Mouse (Mus musculus): ENCODE results near the gene Rpl19. TPM values are rescaled to one million over a fixed set of nuclear protein-coding genes. Genes with fewer than 3 reads are reported as not detected.

Gene Rpl19
- polyA plus RNA-seq, 2 experiments = 1,199 to 1,869 TPM

GRCm38 (mm10) chr11:97996691-97997090 lies 29.8 kb upstream of the Rpl19 start:
- Histone ChIP-seq H3K4me1 (ENCODE audit: control insufficient read depth, insufficient read depth, low read length) (peaks cover 8% of the 10 kb centered on the region; the same call in 1 of the 2 replicates), H3K9me3 (ENCODE audit: control insufficient read depth, low read length) (no peaks in the 10 kb centered on the region), H3K36me3 (ENCODE audit: control insufficient read depth, insufficient read depth, low read length) (no peaks in the 10 kb centered on the region), H3K4me3 (replicated peaks; ENCODE audit: low read length) (no peak overlapping the region), H3K27ac (replicated peaks; ENCODE audit: low read depth, low read length) (no peak overlapping the region), H3K4me2 (replicated peaks; ENCODE audit: low read depth, low read length, severe bottlenecking) (no peak overlapping the region), H3K9ac (ENCODE audit: low read depth, low read length, severe bottlenecking) (no peak overlapping the region), H3K27me3 (ENCODE audit: control insufficient read depth, insufficient read depth, low read length) (peaks cover 5% of the 10 kb centered on the region; the same call in 1 of the 2 replicates)
- 82% methylated on average over 1 of the region's 1 CpGs for WGBS
- DNase-seq (ENCODE audit: low spot score) (no peak), ATAC-seq (ENCODE audit: low FRiP score, low read depth) (no peak)
- TF ChIP-seq POLR2A (IDR thresholded peaks at IDR 0.05; ENCODE audit: borderline replicate concordance, extremely low read depth, insufficient read depth, insufficient read length) = no peak

GRCm38 (mm10) chr11:97997387-97997960 lies 29.0 kb upstream of the Rpl19 start:
- no peaks in the 10 kb centered on the region for H3K36me3 ChIP-seq (ENCODE audit: control insufficient read depth, insufficient read depth, low read length)
- no peak overlapping the region for H3K27ac ChIP-seq (replicated peaks; ENCODE audit: low read depth, low read length)
- peaks cover 13% of the 10 kb centered on the region; the same call in 1 of the 2 replicates for H3K4me1 ChIP-seq (ENCODE audit: control insufficient read depth, insufficient read depth, low read length)
- H3K9ac ChIP-seq (ENCODE audit: low read depth, low read length, severe bottlenecking) = no peak overlapping the region
- H3K4me3 ChIP-seq (replicated peaks; ENCODE audit: low read length) = no peak overlapping the region
- H3K4me2 ChIP-seq (replicated peaks; ENCODE audit: low read depth, low read length, severe bottlenecking) = no peak overlapping the region
- no peaks in the 10 kb centered on the region for H3K9me3 ChIP-seq (ENCODE audit: control insufficient read depth, low read length)
- no peak for TF ChIP-seq POLR2A (IDR thresholded peaks at IDR 0.05; ENCODE audit: borderline replicate concordance, extremely low read depth, insufficient read depth, insufficient read length)
- peaks cover 8% of the 10 kb centered on the region; the same call in 1 of the 2 replicates for H3K27me3 ChIP-seq (ENCODE audit: control insufficient read depth, insufficient read depth, low read length)
- 76% methylated on average over 8 of the region's 8 CpGs for WGBS
- DNase-seq (ENCODE audit: low spot score) (no peak), ATAC-seq (ENCODE audit: low FRiP score, low read depth) (no peak)

- Histone ChIP-seq H3K9ac (ENCODE audit: low read depth, low read length, severe bottlenecking) (no peak overlapping the region), H3K9me3 (ENCODE audit: control insufficient read depth, low read length) (no peaks in the 10 kb centered on the region), H3K4me1 (ENCODE audit: control insufficient read depth, insufficient read depth, low read length) (peaks cover 17% of the 10 kb centered on the region; the same call in 1 of the 2 replicates), H3K4me3 (replicated peaks; ENCODE audit: low read length) (no peak overlapping the region), H3K27me3 (ENCODE audit: control insufficient read depth, insufficient read depth, low read length) (peaks cover 8% of the 10 kb centered on the region; the same call in 1 of the 2 replicates), H3K4me2 (replicated peaks; ENCODE audit: low read depth, low read length, severe bottlenecking) (no peak overlapping the region), H3K36me3 (ENCODE audit: control insufficient read depth, insufficient read depth, low read length) (peaks cover 5% of the 10 kb centered on the region; the same call in 1 of the 2 replicates), H3K27ac (replicated peaks; ENCODE audit: low read depth, low read length) (no peak overlapping the region)
- DNase-seq (ENCODE audit: low spot score) = no peak
- WGBS = 74% methylated on average over 11 of the region's 11 CpGs
- ATAC-seq (ENCODE audit: low FRiP score, low read depth) = no peak
- TF ChIP-seq POLR2A (IDR thresholded peaks at IDR 0.05; ENCODE audit: borderline replicate concordance, extremely low read depth, insufficient read depth, insufficient read length) = no peak
Measured at GRCm38 (mm10) chr11:97998074-97998793, 28.3 kb upstream of the Rpl19 start.

- no peak overlapping the region for H3K4me3 ChIP-seq (replicated peaks; ENCODE audit: low read length)
- ATAC-seq (ENCODE audit: low FRiP score, low read depth) = no peak
- DNase-seq (ENCODE audit: low spot score) = no peak
- H3K4me2 ChIP-seq (replicated peaks; ENCODE audit: low read depth, low read length, severe bottlenecking) = no peak overlapping the region
- no peak overlapping the region for H3K9ac ChIP-seq (ENCODE audit: low read depth, low read length, severe bottlenecking)
- peaks cover 13% of the 10 kb centered on the region; the same call in 1 of the 2 replicates for H3K36me3 ChIP-seq (ENCODE audit: control insufficient read depth, insufficient read depth, low read length)
- WGBS = 66% methylated on average over 7 of the region's 7 CpGs
- no peaks in the 10 kb centered on the region for H3K9me3 ChIP-seq (ENCODE audit: control insufficient read depth, low read length)
- H3K27ac ChIP-seq (replicated peaks; ENCODE audit: low read depth, low read length) = no peak overlapping the region
- no peak for TF ChIP-seq POLR2A (IDR thresholded peaks at IDR 0.05; ENCODE audit: borderline replicate concordance, extremely low read depth, insufficient read depth, insufficient read length)
- H3K27me3 ChIP-seq (ENCODE audit: control insufficient read depth, insufficient read depth, low read length) = peaks cover 8% of the 10 kb centered on the region; the same call in 1 of the 2 replicates
- H3K4me1 ChIP-seq (ENCODE audit: control insufficient read depth, insufficient read depth, low read length) = peaks cover 23% of the 10 kb centered on the region; the same call in 1 of the 2 replicates
Measured at GRCm38 (mm10) chr11:97998898-97999608, 27.5 kb upstream of the Rpl19 start.

GRCm38 (mm10) chr11:97999748-98000147 lies 26.8 kb upstream of the Rpl19 start:
- TF ChIP-seq POLR2A (IDR thresholded peaks at IDR 0.05; ENCODE audit: borderline replicate concordance, extremely low read depth, insufficient read depth, insufficient read length) = no peak
- peaks cover 20% of the 10 kb centered on the region; the same call in 1 of the 2 replicates for H3K4me1 ChIP-seq (ENCODE audit: control insufficient read depth, insufficient read depth, low read length)
- no peak overlapping the region for H3K4me2 ChIP-seq (replicated peaks; ENCODE audit: low read depth, low read length, severe bottlenecking)
- DNase-seq (ENCODE audit: low spot score) (no peak), ATAC-seq (ENCODE audit: low FRiP score, low read depth) (no peak)
- H3K36me3 ChIP-seq (ENCODE audit: control insufficient read depth, insufficient read depth, low read length) = peaks cover 20% of the 10 kb centered on the region
- no peak overlapping the region for H3K27ac ChIP-seq (replicated peaks; ENCODE audit: low read depth, low read length)
- 61% methylated on average over 5 of the region's 5 CpGs for WGBS
- H3K27me3 ChIP-seq (ENCODE audit: control insufficient read depth, insufficient read depth, low read length) = peaks cover 8% of the 10 kb centered on the region; the same call in 1 of the 2 replicates
- no peak overlapping the region for H3K4me3 ChIP-seq (replicated peaks; ENCODE audit: low read length)
- H3K9ac ChIP-seq (ENCODE audit: low read depth, low read length, severe bottlenecking) = no peak overlapping the region
- H3K9me3 ChIP-seq (ENCODE audit: control insufficient read depth, low read length) = no peaks in the 10 kb centered on the region

Data from limb, embryonic 14.5 days (tissue).